Mouse (Mus musculus) heart, postnatal 0 days (tissue): Measurements from ENCODE around the gene Plekha8.

ENCODE experiments used
- CTCF ChIP-seq: IDR thresholded peaks from 2 replicates; pipeline ENCODE4 v1.5.1; 2016; ENCODE audit warnings: antibody characterized with exemption, control low read depth, low read depth
- EP300 ChIP-seq: IDR thresholded peaks from 2 replicates; pipeline ENCODE4 v1.6.1; 2016; ENCODE audit warnings: antibody characterized with exemption, low read depth

DNA sequence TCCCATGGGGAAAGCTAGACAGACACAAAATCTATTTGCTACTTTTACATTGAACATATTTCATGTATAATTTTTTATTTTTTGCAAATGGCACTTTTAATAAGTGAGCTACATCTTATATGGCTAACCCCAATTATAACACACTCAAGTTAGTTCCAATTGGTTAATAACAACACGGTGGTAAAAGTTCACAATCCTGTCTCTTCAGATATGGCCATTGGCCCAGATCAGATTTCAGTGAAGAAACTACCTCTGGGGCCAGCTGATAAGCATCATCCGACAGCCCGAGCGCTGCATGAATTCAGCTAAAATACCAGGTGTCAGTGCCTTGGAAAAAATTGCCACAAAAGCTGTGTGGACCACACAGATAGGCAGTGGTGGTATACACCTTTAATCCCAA is 7.2 kb upstream of the Plekha8 start:
- no peak for TF ChIP-seq CTCF
- TF ChIP-seq EP300, result no peak
